Comparison of ENCODE assay signal across 12 mouse cellular contexts in the genomic region with DNA sequence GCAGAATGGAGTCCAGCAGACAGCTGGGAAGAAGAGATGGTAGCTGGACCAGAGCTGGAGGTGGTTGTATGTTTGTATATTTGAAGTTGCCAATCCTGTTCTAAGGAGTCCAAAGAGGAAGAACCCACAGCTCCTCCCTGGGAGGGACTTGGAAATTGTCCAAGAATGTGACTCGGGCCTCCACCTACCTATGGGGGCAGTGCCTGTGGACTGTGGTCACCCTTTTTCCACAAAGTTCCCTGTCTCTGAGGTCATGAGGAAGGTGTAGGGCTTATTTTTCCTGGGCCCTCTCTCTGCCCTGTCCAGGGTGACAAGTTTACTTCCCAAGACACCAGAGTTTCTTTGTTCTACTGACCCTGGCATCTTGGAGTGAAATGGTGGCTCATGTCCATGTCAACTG. TPM values are rescaled to one million over a fixed set of nuclear protein-coding genes. Genes with fewer than 3 reads are reported as not detected.
DNase-seq lines count a peak whose midpoint lies in the region; ATAC-seq and TF ChIP-seq lines count a peak whose summit lies in the region.
"Had no signal": no experiment of that assay in that cellular context is flagged by ENCODE, and none has a peak within 500 bp of the region (broad histone marks: within the 10 kb centered on the region; RNA-seq: fewer than 3 reads in every experiment).

No protein-coding gene starts in this region.

- no peak overlapping the region for H3K9ac ChIP-seq in embryonic facial prominence, embryonic 15.5 days
- H3K9ac ChIP-seq: forebrain, embryonic 13.5 days; liver, postnatal 0 days had no signal

- H3K27me3 ChIP-seq in embryonic facial prominence, embryonic 15.5 days, result no peaks in the 10 kb centered on the region
- H3K27me3 ChIP-seq: forebrain, embryonic 13.5 days had no signal

- no peak overlapping the region for H3K4me3 ChIP-seq in layer of hippocampus, adult 2 months
- H3K4me3 ChIP-seq in embryonic facial prominence, embryonic 15.5 days (replicated peaks), result no peak overlapping the region
- H3K4me3 ChIP-seq: forebrain, embryonic 13.5 days had no signal

- H3K9me3 ChIP-seq in embryonic facial prominence, embryonic 15.5 days (replicated peaks), result no peaks in the 10 kb centered on the region
- H3K9me3 ChIP-seq: forebrain, embryonic 13.5 days had no signal

- ATAC-seq in embryonic facial prominence, embryonic 15.5 days (ENCODE audit: insufficient number of reproducible peaks, low FRiP score, low TSS enrichment, low read depth), result no peak
- no peak for ATAC-seq in megakaryocyte-erythroid progenitor cell, adult 5-6 weeks (replicated peaks; ENCODE audit: low FRiP score, low TSS enrichment, poor library complexity, severe bottlenecking)
- ATAC-seq: forebrain, embryonic 13.5 days; hindbrain, postnatal 0 days had no signal

- no peaks in the 10 kb centered on the region for H3K36me3 ChIP-seq in embryonic facial prominence, embryonic 15.5 days

- peaks cover 18% of the 10 kb centered on the region for H3K4me1 ChIP-seq in embryonic facial prominence, embryonic 15.5 days
- H3K4me1 ChIP-seq: forebrain, embryonic 13.5 days had no signal

- DNase-seq in layer of hippocampus, adult 2 months (ENCODE audit: low spot score in 2 of 2), result no peak
- no peak for DNase-seq in layer of hippocampus, adult 18-20 months (ENCODE audit: low spot score in 2 of 2)
- DNase-seq in kidney, postnatal 4 days, result peak; percentile 10 to 26
- DNase-seq in skeletal muscle tissue, adult 2 months (ENCODE audit: low read depth, low spot score), result peak; percentile 52
- DNase-seq in right cerebral cortex, postnatal 36 days (ENCODE audit: low spot score in 2 of 2), result no peak
- DNase-seq in layer of hippocampus, postnatal 36 days, result no peak
- DNase-seq: cerebellum, adult 18-20 months; liver, postnatal 0 days had no signal

- H3K27ac ChIP-seq in layer of hippocampus, adult 2 months, result peak overlapping the region; percentile 86
- peak overlapping the region; percentile 65 for H3K27ac ChIP-seq in embryonic facial prominence, embryonic 15.5 days (replicated peaks)
- H3K27ac ChIP-seq: forebrain, embryonic 13.5 days; hindbrain, postnatal 0 days had no signal

- no peak for TF ChIP-seq CTCF in layer of hippocampus, adult 2 months (conservative IDR thresholded peaks at IDR 0.05)

- H3K4me2 ChIP-seq in embryonic facial prominence, embryonic 15.5 days (replicated peaks), result no peak overlapping the region
- H3K4me2 ChIP-seq: forebrain, embryonic 13.5 days had no signal

- WGBS in embryonic facial prominence, embryonic 15.5 days, result 35% methylated on average over 1 of the region's 1 CpGs

RNA-seq across cellular contexts. Expression of a gene that starts 39.6 kb away (rescaled TPM):
- total RNA-seq in layer of hippocampus, adult 2 months (2021), result 10 to 100 TPM; 10.3 to 10.7 TPM
- total RNA-seq in layer of hippocampus, adult 18-20 months (2021), result 10 to 100 TPM; 11.0 to 12.5 TPM
- 76.3 and 77.3 TPM in 2 replicates for polyA plus RNA-seq in embryonic facial prominence, embryonic 15.5 days (2015; fragmentation: Nextera tagmentation; extraction: Ambion mirVana)
- total RNA-seq in megakaryocyte-erythroid progenitor cell, adult 5-6 weeks (2014; fragmentation: Nextera tagmentation), result not detected in 2 replicates
- total RNA-seq in megakaryocyte-erythroid progenitor cell, adult 5-6 weeks (2017), result 1.6 TPM in 1 of 2 replicates, not detected in the other
- total RNA-seq in layer of hippocampus, postnatal 36 days (2021), result 10 to 100 TPM in 1 of 2 experiments, 1 to 10 TPM in 1; 9.2 to 10.2 TPM

Comparison
In these comparisons a context has a peak if more than half of its experiments do, and no peak if none do; other contexts are left out.
1. DNase-seq: peak in kidney, postnatal 4 days (2 of 2) and skeletal muscle tissue, adult 2 months (single experiment); none in layer of hippocampus, adult 2 months (0 of 2), layer of hippocampus, adult 18-20 months (0 of 2), right cerebral cortex, postnatal 36 days (0 of 2) and layer of hippocampus, postnatal 36 days (0 of 2).